Mouse (Mus musculus): ENCODE measurements around the gene Nucb2.

GRCm38 (mm10) chr7:116517240-116517639 is 13.1 kb downstream of the Nucb2 start:
- TF ChIP-seq EP300 (IDR thresholded peaks at IDR 0.05; ENCODE audit: low read depth) (no peak), CTCF (IDR thresholded peaks at IDR 0.05; ENCODE audit: low read depth) (no peak)

All from heart, postnatal 0 days (tissue).